Mouse (Mus musculus): ENCODE data around the gene Elf4. TPM values are rescaled to one million over a fixed set of nuclear protein-coding genes. Genes with fewer than 3 reads are reported as not detected.
A peak's percentile ranks its signal among the peaks of the same experiment; 100 is the strongest.

The Elf4 gene
- total RNA-seq (2021), result under 1 TPM; 0.47 to 0.73 TPM

DNA sequence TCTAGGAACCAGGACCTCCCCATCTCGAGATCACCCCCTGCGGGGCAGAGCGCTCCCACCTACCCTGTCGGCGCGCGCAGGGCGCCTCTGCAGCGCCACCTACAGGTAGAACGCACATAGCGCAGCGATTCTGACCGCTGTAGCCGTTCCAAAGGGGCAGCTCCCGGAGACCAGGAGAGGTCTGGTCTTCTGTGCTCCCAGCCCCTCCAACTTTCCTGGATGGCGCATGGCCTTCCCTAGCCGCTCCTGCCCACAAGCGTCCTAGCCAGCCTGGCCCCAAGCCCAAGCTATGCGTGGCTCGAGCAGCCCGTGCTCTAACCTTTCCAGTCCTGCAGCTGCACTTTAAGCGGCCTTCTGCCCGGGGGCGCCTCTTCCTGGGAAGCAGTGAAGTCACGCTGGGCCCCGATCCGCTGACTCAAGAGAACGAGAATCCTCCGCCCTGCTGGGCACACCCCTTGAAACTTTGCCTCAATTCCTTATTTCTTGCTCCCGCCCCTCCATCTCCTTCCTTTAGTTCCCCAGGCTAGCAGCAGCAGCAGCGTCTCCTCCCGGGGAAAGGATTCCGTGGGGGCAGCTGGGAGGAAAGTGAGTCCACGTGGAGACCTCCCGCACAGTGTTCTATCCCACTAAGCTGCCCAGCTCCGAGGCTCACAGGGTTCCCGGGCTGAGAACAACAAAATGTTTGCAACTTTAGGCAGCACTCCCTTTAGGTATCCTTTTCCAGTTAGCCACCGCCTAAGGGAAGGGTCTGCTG lies at the start of gene Elf4:
Gene Elf4, minus strand, starts transcription at position 379 of the 754 bp plus-strand sequence.
- peak; percentile 42 to 60 for DNase-seq (ENCODE audit: extremely low spot score in 1 of 2, low spot score in 1 of 2)

DNA sequence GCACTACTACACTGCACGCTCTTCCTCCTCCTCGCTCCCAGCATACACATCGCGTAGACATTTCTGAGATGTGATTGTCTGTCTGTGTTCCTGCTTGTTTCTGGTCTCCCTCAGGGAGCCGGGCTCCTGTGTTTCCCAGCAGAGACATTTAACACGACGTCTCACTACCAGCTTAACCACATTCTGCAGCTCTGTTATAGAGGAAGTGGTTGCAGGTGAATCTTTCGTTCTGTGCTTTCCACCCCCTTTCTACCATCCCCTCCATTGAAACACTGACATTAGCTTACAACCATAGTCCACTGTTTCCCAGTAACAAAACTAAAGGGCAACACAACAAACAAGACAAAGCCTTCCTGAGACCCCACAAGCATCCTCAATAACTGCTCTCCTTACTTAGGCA lies 30.8 kb upstream of the Elf4 start:
- no peak for DNase-seq (ENCODE audit: extremely low spot score in 1 of 2, low spot score in 1 of 2)

DNA sequence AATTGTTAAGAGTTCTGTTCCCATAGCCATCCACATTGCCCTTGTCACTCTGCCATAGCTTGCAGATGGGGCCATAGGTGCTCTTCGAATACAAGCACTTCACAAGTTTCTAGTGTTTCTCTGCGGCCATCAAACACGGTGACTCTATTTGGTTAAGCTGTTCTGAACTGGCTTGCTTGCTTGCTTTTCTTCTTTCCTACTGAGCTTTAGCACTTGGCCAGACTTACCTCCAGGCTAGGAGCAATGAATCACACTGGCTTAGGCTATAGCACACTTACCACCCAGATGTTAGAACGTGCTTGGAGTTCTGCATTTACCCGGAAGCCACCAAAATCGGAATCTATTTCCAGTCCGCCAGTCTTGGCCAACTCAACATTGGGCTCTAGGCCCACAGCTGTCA lies 18.8 kb upstream of the Elf4 start:
- no peak for DNase-seq (ENCODE audit: extremely low spot score in 1 of 2, low spot score in 1 of 2)

DNA sequence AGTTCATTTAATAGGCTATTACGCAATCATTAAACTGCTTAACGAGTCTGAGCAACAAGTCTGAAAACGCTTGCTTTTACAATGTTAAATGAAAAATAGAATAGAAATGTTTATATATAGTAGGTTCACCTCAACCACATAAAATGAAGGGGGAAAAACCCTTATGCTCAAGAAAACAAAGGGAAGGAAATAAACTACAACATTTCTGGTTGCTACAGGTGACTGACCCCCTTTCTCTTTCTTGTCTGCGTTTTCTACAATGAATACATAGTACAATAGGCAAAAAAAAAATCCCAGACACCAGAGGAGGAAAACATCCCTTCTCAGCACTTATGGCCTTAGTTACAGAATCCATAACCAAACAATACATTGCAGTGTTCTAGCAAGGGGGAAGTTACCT lies 18.2 kb upstream of the Elf4 start:
- no peak for DNase-seq (ENCODE audit: extremely low spot score in 1 of 2, low spot score in 1 of 2)

DNA sequence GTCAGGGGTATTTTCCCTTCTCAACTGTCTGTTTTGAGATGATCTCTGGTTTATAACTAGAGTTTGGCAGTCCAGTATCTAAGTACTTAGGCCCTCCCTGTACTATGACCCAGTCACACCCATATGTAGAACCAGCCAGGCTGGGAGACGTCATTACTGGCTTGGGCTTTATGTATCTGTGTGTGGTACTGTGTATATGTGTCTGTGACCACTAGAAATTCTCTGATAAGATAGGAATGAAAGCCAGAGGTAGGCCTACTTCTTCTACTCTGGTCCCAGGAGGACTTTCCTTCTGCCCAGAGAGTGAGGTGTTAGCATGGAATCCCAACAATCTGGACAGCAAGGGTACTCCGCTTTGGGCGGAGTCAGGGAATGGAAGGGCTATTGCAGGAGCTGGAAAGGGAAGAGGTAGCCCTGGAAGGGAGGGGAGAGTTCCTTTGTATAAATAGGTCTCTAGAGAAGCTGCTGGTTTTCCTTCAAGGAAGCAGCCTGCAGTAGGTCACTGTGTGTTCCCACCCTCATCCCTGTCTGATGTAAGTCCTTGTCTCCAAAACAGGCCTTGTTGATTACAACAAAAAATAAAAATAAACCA lies 4.5 kb upstream of the Elf4 start:
- DNase-seq (ENCODE audit: extremely low spot score in 1 of 2, low spot score in 1 of 2), result no peak

DNA sequence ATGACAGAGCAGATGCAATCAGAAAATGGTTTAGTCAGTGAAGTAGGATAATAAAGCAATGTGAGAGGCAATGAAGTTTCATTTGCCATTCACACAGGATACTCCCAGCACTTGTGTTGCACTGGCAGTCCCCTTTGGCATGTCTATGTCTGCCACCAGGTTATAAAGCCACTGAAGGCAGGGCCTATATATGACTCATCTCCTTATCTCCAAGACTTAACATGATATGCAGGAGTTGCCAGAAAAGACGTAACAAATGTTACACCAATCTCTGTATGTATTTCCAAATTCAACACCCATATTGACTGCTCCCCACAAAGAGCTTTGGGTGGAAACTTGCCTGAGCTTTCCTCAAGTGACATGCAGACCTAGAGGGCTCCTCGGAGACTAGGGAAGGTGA lies 3.2 kb upstream of the Elf4 start:
- no peak for DNase-seq (ENCODE audit: extremely low spot score in 1 of 2, low spot score in 1 of 2)

DNA sequence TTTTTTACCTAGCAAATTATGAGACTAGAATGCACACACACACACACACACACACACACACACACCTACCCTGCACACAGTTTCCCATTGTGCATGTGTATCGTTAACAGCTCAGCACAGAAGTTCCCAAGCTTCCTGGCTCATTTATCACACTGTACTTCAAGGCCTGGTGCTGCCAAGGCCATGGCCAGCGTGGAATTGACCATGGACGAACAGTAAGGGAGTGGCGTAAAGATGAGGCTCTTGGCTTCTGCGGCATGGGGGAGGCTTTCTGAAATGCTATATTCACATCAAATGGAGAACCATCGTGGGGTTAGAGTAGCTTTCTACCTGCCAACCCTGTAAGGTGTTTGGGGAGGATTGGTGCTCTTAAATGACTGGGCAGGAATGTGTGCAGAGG lies 1.5 kb upstream of the Elf4 start:
- DNase-seq (ENCODE audit: extremely low spot score in 1 of 2, low spot score in 1 of 2), result no peak

DNA sequence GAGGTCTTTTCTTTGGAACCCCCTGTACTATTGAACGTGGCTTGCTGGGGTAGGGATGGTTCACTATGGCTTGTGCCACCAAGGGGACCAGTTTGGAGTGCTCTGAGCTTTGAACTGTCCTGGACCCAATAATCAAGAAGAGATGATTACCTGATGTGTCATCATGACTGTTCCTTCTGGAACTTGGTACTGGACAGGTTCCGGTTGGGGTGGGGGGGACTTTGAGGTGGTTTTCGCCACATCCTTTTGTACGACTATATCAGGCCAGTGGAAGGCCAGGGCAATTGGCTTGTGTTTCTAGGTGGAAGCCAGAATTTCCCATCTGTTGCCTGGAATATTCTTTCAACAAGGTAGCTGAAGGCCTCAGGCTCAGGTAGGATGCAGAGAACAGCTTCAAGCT lies 704 bp upstream of the Elf4 start:
- DNase-seq (ENCODE audit: extremely low spot score in 1 of 2, low spot score in 1 of 2), result no peak

DNA sequence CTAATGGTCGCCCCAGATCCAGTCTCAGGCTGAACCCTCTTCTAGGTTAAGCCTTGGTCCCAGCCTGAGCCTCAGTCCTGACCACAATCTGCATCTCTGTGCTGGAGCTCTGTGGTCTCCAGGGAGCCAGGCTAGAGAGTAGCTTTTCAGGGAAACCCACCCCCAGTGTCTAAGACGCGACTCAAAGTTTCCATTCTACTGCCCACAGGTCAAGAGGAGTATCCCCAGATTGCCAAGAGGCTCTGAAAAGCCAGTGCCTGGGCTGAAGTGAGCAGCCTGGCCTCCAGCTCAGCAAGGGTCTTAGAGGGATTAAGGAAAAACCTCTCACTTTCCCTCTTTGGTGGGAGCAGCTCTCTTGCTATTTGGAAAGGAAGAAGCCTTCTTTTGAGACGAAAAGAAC lies 635 bp downstream of the Elf4 start:
- DNase-seq (ENCODE audit: extremely low spot score in 1 of 2, low spot score in 1 of 2), result no peak

DNA sequence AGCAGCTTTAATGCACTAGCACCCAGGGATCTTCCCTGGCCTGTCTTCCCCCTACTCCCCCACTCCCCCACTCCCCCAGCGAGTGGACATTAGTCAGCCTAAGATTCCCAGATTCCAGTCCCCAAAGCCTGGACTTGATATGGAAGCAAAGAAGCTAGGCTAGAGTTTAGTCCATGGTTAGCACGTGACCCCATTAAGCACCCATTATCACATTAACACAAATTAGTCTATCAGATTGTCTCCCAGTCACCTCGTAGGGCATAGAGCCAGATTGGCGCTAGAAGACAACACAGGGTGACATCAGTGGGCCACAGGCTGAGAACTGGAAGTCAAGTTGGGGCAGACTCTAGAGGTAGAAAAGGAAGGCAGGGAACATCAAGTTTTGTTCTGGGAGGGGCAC lies 1.9 kb downstream of the Elf4 start:
- no peak for DNase-seq (ENCODE audit: extremely low spot score in 1 of 2, low spot score in 1 of 2)

DNA sequence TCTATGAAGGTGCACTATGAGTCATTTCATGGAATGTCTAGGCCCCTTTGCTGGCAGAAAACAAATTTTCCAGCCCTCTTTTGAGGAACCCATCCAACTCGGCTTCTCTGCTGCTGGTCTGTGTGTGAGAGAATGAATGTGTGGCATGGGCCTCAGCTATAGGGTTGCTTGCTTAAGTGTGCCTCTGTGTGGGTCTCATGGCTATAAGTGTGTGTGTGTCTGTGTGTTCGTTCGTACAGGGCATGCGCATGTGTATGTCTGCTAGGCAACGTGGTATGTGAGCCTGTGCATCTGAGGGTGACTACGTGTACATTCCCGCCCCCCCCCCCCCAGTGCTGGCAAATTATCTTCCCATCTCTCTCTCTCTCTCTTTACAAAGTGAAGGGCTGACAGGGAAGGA lies 2.4 kb downstream of the Elf4 start:
- DNase-seq (ENCODE audit: extremely low spot score in 1 of 2, low spot score in 1 of 2), result no peak

DNA sequence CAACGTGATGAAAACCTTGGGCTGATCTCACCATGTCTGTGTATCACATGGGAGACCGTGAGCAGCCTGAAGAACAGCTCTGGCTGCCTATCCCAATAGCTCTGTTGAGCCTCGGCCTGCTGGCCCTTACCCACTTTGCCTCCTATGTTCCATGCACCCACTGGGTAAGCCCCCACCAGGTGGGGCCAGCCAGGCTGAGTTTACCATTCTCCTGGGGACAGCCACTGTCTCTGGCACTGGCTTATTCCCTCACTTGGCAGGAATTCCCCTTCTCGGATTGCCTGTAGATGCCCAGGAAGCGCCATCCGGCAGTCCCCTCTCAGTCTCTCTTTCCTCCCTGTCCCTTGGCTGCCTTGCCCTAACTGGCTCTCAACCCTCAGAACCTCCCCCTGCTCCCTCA lies 6.0 kb downstream of the Elf4 start:
- no peak for DNase-seq (ENCODE audit: extremely low spot score in 1 of 2, low spot score in 1 of 2)

DNA sequence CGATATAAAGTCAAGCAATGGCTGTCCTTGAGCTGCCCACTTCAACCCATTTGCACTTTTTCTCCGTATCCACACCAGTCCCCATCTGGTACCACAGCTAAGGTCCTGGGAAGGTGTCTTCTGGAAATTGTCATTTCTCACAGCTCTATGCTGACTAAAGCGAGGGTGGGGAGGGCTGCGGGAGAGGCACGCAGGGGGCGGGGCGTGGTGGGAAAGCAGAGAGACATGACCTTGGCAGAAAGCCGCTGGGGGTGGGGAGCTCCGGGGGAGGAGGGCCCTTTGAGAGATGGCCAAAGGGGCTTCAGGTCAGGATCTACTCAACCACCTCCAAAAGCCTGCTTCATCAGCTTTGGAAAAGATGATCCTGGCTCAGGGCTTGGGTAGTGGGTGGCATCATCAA lies 7.9 kb downstream of the Elf4 start:
- no peak for DNase-seq (ENCODE audit: extremely low spot score in 1 of 2, low spot score in 1 of 2)

DNA sequence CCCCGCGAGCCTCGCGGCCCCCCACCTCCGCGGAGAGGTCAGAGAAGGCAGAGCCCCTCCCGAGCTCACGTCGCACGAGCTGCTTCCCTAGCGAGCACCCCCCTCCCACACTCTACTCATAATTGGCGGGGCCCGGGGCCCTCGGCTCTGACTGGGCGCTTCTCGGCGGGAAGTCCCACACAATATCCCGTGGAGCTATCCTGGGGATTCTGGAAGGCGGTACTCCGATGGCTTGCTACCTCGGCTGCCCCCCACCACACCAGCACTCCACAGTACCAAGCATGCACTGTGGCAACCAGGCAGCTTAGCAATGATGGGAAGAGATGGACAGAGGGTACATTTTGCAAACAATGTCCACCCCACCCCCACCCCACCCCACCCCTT lies 8.4 kb downstream of the Elf4 start:
- no peak for DNase-seq (ENCODE audit: extremely low spot score in 1 of 2, low spot score in 1 of 2)

DNA sequence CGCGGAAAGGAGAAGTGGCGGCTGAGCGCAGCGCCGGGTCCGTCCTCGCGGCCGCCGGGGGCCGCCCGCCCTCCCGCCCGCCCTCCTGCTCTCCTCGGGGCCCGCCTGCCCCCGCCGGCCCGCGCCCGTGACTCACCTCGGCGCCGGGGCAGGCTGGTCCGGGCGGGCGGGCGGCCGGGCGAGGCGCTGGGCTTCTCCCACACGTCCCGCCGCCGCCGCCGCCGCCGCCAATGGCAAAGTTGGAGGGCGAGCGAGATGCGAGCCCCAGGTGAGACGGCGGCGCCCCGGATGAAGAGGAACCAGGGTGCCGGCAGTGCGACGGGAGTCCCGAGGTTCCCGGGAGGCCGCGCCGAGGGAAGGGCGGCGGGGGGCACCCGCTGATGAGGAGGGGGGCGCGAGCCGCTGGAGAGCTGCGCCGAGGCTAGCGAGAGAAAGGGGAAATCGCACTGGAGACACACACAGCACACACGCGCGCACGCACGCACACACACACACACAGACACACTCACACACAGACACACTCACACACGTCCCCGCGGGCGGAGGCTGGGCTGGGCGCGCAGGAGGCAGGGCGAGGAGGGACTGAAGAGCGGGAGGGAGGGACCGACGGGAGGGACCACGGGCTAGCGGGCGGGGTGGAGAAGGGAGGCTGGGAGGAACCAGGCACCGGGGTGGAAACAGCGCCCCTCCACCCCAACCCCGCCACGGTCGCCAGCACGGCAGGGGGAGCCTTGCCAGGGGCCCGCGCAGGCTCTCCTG lies 9.0 kb downstream of the Elf4 start:
- DNase-seq (ENCODE audit: extremely low spot score in 1 of 2, low spot score in 1 of 2), result no peak

DNA sequence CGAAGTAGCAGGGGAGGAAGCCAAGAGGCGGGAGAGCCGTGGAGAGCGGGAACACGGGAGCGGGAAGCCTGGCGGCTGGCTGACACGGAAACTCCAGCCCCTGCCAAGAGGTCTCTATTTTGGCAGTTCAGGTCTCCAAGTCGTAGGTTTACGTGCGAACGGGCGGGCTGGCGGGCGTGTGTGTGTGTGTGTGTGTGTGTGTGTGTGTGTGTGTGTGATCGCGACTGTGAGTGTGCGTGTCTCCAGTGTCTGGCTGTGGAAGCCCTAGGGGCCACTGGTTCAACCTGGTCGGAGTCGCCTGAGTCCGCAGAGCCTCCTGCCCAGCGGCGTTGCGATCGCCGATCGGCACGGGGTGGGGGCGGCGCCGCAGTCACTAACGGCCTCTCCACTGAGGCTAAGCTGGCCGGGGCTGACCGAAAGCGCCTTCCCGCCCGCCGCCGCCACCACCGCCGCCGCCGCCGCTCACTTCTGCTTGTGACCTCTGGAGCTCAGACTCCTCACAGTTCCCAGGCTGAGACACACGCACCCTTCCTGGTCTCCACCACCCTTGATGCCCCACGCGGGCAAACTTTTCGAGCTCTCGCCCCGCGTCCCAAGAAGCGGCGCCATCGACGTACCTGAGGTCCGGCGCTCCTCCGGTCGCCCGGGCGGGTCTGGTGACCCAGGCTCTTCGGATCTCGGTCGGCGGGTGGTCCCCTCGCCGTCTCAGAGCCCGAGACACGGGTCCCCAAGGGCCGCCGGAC lies 9.8 kb downstream of the Elf4 start:
- DNase-seq (ENCODE audit: extremely low spot score in 1 of 2, low spot score in 1 of 2), result no peak

DNA sequence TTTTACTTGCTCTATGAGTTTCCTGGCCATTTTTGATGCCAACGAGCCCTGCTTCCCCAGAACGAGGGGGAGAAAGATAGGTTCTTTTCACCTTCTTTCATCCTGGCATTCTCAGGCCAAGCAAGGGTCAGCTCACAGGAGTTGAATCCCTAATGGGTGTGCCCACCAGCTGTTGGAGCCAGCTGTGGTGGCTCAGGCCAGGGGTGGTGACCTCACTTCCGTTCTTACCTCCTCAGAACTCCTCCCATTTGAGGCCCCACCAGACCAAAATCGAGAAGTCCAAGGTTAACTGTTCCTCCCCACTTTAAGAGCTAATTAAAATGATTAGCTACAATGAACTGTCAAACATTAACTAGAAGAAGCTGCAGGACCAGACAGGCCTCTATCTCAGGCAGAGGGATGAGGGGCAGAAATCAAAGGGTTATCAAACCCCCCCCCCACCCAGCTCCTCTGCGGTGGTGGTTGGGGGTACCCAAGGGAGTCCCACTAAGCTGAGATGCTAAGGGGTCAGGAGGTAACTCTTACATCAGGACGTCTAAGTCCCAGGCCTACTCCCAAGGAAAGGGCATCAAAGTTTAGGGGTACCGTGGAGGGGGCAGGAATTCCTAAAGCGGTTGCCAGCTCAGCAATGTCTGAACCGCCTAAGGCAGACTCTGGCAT lies 10.6 kb downstream of the Elf4 start:
- no peak for DNase-seq (ENCODE audit: extremely low spot score in 1 of 2, low spot score in 1 of 2)

DNA sequence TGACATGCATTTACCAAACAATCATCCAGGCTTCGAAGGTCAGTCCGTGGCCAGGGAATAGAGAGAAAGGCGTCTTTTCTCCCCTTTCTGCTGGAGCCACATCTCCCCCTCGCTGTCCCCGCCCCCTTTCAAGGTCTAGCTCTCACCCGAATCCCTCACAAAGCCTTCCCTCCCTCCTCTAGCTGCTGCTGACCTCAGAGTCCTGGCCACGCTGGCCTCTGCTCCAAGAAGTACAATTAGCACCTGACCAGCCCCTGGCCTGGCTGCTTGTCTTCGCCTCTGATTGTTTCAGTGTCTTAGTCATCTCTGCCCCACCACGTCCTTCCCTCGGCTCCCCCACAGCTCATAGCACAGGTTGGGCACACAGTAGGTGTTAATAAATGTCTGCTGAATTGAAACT lies 13.3 kb downstream of the Elf4 start:
- no peak for DNase-seq (ENCODE audit: extremely low spot score in 1 of 2, low spot score in 1 of 2)

DNA sequence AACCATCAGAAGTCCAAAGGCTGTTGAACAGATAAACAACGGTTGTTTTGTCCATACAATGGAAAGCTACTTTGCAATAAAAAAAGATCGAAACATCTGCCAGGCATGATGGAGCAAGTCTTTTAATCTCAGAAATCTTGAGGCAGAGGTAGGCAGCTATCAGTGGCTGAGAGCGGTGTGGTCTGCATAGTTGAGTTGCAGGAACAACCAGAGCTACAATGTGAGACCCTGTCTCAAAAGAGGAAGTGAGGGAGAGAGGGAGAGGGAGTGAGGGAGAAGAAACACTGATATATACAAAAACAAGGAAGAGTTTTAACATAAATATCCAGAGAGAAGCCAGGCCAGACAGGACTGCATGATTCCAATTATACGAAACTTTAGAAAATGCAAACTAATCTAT lies 18.3 kb downstream of the Elf4 start:
- DNase-seq (ENCODE audit: extremely low spot score in 1 of 2, low spot score in 1 of 2), result no peak

DNA sequence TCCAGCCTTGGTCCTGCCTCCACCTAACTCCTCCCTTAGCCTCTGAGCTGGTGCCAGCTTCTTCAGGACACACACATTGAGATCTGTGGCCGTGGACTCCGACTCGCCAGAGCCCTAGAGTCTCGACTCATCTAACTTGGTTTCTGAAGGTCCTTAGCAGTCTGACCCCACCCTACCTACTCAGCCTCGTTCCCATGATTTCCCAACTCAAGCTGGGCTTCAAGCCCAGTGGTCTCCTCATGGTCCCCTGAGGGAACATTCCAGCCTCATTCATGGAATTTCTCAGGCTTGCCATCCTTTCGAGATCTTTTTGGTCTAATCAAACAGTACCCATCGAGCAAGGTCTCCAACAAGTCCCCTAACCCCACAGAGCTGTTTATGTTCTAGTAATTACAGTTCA lies 21.0 kb downstream of the Elf4 start:
- no peak for DNase-seq (ENCODE audit: extremely low spot score in 1 of 2, low spot score in 1 of 2)

DNA sequence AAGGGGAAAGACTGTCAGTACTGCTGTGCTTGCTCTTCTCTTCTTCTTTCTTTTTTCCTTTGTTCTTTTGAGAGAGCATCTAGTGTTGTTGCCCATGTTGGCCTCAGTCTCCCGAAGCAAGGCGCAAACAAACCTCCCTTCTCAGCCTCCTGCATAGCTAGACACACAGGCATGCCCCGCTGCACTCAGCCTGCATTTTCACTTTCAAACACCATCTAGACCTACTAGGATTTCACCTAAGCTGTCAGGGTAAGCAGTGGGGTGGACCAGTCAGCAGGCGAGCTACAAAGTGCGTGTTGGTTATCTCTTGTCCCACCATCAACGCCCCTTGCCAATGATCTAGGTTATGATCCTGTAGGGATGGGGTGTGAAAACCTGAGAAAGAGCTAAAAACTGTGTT lies 21.4 kb downstream of the Elf4 start:
- no peak for DNase-seq (ENCODE audit: extremely low spot score in 1 of 2, low spot score in 1 of 2)

Data from layer of hippocampus, postnatal 25 days (tissue).